Mouse (Mus musculus): Measurements from ENCODE around the gene Cyba.

Gene Cyba

DNA sequence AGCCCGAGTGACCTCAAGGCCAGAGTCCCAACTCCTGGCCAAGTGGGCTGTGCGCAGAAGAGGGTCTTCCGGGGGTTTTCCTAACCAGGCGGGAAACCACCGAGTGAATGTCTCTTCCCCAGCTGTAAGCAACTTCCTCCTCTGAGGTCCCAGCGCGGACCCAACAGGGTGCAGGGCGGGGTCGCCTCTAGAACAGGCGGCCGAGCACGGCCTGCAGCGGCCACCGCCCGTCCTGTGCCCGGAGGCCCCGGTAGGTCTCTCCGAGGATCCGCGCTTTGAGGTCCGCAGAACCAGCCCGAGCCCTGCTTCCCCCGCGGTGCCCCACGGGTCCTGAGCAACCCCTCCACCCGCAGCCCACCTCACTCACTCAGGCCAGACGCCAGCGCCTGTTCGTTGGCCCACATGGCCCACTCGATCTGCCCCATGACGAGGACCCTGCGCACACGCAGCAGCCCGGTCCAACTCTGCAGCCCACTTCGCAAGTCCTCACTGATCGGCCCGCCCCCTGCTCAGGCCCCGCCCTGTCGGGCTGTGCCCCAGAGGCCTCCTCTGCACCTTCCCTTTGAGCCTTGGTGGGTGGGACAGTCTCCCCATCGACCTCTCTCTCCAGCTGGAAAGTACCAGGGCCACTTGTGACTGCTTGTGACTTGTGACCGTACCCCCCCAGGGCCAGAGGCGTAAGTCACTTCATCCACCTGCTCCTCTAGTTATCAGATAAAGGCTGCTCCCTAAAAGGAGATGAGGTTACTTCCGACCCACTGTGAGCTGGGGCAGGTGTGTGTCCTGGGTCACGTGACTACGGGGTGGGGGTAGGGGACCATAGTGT, at the start of gene Cyba:
Gene Cyba (minus strand): TSS at position 488 of the 826 bp plus-strand sequence.
- peak; percentile 74 to 79 for DNase-seq (ENCODE audit: low spot score in 2 of 2)

- no peak for DNase-seq (ENCODE audit: low spot score in 2 of 2)
These were observed 49.7 kb upstream of the Cyba start for GRCm38 (mm10) chr8:122482448-122482847.

- peak; percentile 92 to 95 for DNase-seq (ENCODE audit: low spot score in 2 of 2)
These were observed 43.0 kb upstream of the Cyba start, which contains the start of the genes Rnf166 and Ctu2 for GRCm38 (mm10) chr8:122475580-122476320. TSS of gene Rnf166 (minus strand) at chr8:122476064. TSS of gene Ctu2 (plus strand) at chr8:122476143.

- DNase-seq (ENCODE audit: low spot score in 2 of 2): peak in 1 of 2 experiments; percentile 44
These were observed 42.3 kb upstream of the Cyba start for GRCm38 (mm10) chr8:122474951-122475560.

DNA sequence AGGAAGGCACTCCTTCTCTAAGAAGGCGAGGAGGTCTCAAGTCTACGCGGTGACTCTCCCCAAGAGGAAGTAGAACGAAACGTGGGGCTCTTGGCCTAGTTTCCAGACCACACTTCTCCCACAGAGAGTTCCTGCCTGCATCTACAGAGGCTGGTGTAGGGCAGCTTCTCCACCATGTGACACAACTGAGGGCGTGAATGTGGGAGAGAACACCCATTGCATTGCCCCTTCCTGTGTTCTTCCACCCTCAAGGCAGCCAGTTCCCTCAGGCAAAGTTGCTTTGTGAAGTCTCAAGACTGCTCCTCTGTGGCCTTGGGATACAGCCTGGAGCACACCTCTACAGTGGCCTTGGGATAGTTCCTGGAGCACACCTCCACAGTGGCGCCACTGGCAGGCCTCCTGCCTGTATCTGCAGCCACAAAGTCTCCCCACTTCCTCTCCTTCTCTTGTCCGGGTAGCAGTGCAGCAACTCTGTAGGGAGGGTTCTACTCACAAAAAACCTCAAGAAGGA, 41.2 kb upstream of the Cyba start:
- DNase-seq (ENCODE audit: low spot score in 2 of 2): no peak

- no peak for DNase-seq (ENCODE audit: low spot score in 2 of 2)
These were observed 38.0 kb upstream of the Cyba start for GRCm38 (mm10) chr8:122470691-122471090.

DNA sequence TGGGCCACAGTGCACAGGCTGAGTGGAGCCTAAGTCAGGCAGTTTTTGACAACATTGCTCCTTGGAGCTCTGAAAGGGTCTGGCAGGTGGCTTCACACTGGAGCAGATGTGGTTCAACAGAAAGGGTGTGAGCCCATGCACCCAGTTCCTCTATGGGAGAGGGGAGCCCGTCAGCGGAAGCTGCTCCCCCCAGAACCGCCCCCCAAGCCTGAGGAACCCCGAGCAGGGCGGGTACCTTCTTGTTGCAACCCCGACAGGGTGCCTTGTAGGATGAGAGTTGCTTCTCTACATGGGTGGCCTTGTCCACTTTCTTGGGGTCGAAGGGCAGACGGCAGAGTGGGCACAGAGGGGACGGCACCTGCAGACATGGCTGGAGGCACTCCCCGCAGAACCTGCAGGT, 37.2 kb upstream of the Cyba start:
- DNase-seq (ENCODE audit: low spot score in 2 of 2): no peak

DNA sequence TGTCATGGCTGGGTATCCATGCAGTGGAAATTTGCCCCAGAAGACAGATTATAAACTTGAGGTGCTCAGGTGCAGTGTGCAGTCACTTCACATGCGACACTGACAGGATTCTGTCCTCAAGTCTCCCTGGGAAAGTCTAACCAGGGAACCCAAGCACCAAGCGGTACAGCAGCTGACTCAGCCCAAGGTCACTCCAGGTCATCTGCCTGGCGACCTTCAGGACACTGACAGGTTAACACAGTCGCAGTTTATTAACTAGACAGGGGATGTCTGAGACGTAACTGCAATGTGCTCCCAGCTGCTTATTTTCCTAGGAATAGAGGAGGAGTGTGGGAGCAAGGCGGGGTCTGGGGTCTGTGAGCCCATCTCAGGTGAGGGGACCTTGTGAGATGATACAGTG, 36.7 kb upstream of the Cyba start:
- no peak for DNase-seq (ENCODE audit: low spot score in 2 of 2)

GRCm38 (mm10) chr8:122467816-122468215, 35.1 kb upstream of the Cyba start:
- DNase-seq (ENCODE audit: low spot score in 2 of 2): no peak

GRCm38 (mm10) chr8:122464985-122465384, 32.3 kb upstream of the Cyba start:
- no peak for DNase-seq (ENCODE audit: low spot score in 2 of 2)

DNA sequence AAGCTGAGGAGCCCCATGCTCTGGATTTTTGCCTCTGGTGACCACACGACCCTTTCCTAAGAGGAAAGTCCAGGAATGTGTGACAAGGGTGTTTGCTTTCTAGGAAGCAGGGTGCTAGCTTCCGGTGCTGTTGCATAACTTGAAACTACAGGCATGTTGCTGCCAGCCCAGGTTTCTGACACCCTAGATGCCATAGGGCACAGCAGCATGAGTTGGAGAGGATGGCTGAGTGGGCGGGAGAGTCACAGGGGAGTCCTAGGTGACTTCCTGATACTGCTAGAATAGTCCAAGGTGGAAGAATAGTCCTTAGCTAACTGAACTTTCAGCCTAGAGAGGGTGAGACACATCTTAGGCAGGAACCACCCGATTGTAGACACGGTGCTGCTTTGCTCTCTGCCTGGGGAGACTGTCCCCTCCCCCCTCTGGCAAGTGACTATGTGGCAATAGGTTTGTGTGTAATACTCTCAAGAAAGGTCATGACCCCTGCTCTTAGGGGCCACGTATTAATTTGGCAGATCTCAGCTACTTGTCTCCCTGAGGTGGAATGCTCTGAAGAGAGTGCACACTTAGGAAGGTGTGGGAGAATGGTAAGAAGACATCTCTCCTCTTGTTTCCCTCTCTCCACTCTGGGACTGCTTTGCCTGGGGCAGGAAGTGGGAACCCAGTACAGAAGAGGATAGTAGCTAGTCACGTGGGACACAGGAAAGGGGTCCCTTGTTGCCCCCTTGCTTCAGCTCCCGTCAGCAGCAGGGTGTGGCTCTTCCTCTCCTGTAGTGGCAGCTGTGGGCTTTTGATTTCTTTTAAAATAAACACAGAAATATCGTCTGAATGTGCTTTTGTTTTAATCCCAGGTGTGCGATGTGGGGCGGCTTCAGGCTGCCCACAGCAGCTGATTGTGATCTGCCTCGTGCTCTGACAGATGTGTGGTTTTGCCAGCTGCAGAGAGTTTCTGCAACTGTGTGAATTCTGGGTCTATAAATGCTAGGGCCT, 31.2 kb upstream of the Cyba start:
- no peak for DNase-seq (ENCODE audit: low spot score in 2 of 2)

DNA sequence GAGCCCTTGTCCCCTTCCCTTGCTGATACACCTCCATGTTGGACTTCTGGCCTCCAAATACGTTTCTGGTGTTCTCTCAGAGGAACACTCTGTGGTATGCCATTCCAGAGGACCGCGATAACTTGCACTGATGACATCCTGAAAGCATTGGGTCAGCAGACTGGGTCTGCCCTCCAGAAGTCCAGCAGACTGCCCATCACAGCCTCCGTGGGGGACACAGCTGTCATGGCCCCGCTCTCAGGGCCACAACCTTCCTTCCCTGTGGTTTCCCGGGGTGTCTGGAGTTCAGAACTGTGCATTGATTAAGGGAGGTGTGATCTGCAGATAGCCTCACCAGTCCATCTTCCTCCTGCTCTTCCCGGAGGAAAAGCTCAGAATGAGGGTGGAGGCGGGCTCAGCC, 29.8 kb upstream of the Cyba start:
- DNase-seq (ENCODE audit: low spot score in 2 of 2): no peak

- DNase-seq (ENCODE audit: low spot score in 2 of 2): no peak
These were observed 28.9 kb upstream of the Cyba start for GRCm38 (mm10) chr8:122461473-122462148.

DNA sequence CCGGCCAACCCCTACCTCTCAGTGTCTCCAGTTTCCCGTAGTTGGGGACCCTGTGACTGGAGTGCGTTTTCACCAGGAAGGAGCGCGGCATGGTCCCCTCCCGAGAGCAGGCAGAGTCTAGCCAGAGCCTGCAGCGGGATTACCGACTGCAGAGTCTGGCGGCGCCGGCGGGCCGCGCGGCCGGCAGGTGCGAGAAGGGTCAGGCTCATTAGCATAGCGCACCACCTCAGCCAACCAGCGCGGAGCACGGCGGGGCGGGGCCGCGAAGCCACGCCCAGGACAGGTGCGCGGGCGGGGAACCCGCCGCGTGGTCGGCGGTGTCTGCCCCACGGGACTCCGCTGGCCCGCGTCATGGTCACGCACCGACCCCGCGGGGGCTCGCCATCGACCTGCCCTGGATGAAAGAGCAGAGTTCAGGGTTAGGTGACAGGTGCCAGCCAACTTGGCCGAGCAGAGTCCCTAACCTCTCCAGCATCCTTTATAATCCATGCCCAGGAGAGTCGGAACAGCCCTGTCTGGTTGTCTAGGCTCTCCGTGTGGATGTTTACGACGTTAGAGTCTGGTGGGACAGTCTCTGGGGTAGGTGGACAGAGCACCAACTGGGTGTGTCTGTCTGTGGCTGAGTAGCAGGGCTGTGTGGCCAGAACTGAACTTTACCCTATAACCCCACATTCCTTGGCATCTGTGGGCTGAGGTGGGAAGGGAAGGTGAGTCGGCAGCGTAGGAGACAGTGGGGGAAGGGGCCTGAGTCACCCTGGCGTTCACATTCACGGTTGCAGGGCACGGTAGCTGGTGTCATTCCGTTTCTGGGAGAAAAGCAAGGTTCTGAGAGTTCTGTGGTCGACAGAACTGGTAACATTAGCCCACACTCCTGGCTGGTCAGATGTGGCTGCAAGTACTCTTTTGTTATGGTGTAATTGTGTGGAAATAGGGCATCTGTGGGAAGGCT, 28.1 kb upstream of the Cyba start, which contains the start of gene Snai3:
Gene Snai3 (minus strand): TSS at position 210 of the 949 bp plus-strand sequence.
- peak in 1 of 2 experiments; percentile 55 for DNase-seq (ENCODE audit: low spot score in 2 of 2)

- DNase-seq (ENCODE audit: low spot score in 2 of 2): no peak
These were observed 27.3 kb upstream of the Cyba start for GRCm38 (mm10) chr8:122459990-122460389.

DNA sequence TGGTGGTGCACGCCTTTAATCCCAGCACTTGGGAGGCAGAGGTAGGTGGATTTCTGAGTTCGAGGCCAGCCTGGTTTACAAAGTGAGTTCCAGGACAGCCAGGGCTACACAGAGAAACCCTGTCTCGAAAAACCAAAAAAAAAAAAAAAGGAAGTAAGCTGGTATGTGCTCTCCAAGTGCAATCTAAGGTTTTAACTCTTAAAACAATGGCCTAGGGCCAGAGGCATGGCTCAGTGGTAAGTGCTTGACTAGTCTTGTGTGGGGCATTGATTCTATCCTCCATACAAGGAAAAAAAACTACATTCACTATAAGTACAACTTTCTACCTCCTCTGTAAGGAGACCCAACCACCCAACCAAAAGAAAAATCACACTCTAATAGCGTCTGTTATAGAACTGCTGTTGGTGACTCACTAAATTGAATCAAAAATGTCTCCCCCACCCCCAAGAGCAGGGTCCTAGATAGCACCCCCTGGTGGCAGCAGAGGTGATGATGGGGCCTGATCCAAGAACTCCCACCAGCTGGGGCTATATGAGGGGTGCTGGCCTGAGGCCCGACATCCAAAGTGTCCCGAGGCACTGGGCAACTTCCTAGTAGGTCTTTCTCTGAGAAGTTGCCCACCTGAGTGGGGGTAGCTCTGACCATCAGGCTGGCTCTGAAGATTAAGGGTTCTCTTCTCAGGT, 26.6 kb upstream of the Cyba start:
- no peak for DNase-seq (ENCODE audit: low spot score in 2 of 2)

GRCm38 (mm10) chr8:122457171-122457570, 24.4 kb upstream of the Cyba start:
- DNase-seq (ENCODE audit: low spot score in 2 of 2): no peak

- no peak for DNase-seq (ENCODE audit: low spot score in 2 of 2)
These were observed 21.7 kb upstream of the Cyba start for GRCm38 (mm10) chr8:122454409-122454808.

DNA sequence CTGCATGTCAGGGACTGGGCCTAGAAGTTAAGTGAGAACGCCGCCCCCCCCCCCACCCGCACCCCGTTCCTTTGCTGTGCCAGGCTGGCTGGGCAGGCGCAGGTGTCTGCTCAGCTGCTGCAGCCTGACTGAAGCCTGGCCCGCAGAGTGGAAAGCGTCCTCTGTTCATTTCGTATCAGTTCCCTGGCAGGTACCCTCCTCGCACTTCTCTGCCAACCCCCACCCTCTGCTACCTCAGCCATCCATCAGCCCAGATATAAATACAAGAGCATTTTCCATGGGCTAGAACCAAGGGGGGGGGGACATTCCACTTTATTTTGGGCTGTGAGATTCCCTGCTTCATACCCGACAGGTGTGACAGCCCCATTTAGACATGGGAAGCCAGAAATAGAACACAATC, 19.4 kb upstream of the Cyba start:
- DNase-seq (ENCODE audit: low spot score in 2 of 2): no peak
